Mouse (Mus musculus): ENCODE results near the gene Ppp1r32. TPM values are rescaled to one million over a fixed set of nuclear protein-coding genes. Genes with fewer than 3 reads are reported as not detected.
A peak's percentile ranks its signal among the peaks of the same experiment; 100 is the strongest.

Ppp1r32 gene
- polyA plus RNA-seq, 1 experiment from 2014 or later = 0.32 TPM

DNA sequence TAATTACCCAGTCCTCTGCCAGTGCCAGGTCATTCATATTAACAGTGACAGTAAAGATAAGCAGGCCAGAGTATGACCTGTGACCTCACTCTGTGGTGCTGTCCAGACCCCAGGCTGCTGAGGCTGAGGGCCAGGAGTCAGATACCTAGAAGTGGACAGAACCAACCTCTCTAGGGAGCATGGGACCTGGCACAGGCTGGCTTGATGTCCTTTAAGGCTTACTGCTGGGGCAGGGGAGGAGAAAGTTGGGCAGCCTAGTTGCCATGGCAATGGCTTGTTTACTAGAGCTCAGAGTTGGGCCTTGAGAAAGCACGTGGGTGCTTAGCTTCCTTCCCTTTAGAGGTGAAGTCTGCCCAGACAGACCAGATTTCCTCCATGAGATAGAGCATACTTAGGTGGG, 46.0 kb downstream of the Ppp1r32 start:
- Histone ChIP-seq H3K9ac (replicated peaks; ENCODE audit: low read length) (no peak overlapping the region), H3K4me2 (ENCODE audit: low read depth, low read length) (no peak overlapping the region), H3K36me3 (replicated peaks; ENCODE audit: control insufficient read depth, insufficient read depth, low read depth, low read length) (no peaks in the 10 kb centered on the region), H3K27ac (replicated peaks; ENCODE audit: low read depth, low read length) (no peak overlapping the region), H3K27me3 (ENCODE audit: control insufficient read depth, insufficient read depth, low read length) (no peaks in the 10 kb centered on the region; the same call in 1 of the 2 replicates), H3K4me1 (ENCODE audit: control insufficient read depth, insufficient read depth, low read length) (no peaks in the 10 kb centered on the region), H3K9me3 (replicated peaks; ENCODE audit: control insufficient read depth, low read length) (no peaks in the 10 kb centered on the region), H3K4me3 (ENCODE audit: low read depth, low read length) (no peak overlapping the region)
- ATAC-seq (replicated peaks; ENCODE audit: insufficient number of reproducible peaks, low FRiP score, low TSS enrichment, low read depth) = no peak
- DNase-seq (ENCODE audit: low spot score) = no peak
- 33% methylated on average over 1 of the region's 1 CpGs for WGBS

GRCm38 (mm10) chr19:10435908-10436307, 46.8 kb downstream of the Ppp1r32 start:
- no peaks in the 10 kb centered on the region; the same call in 1 of the 2 replicates for H3K27me3 ChIP-seq (ENCODE audit: control insufficient read depth, insufficient read depth, low read length)
- no peaks in the 10 kb centered on the region for H3K9me3 ChIP-seq (replicated peaks; ENCODE audit: control insufficient read depth, low read length)
- no peak overlapping the region for H3K9ac ChIP-seq (replicated peaks; ENCODE audit: low read length)
- H3K27ac ChIP-seq (replicated peaks; ENCODE audit: low read depth, low read length) = no peak overlapping the region
- no peaks in the 10 kb centered on the region for H3K36me3 ChIP-seq (replicated peaks; ENCODE audit: control insufficient read depth, insufficient read depth, low read depth, low read length)
- WGBS = 32% methylated on average over 3 of the region's 3 CpGs
- ATAC-seq (replicated peaks; ENCODE audit: insufficient number of reproducible peaks, low FRiP score, low TSS enrichment, low read depth) (no peak), DNase-seq (ENCODE audit: low spot score) (peak; percentile 75)
- H3K4me2 ChIP-seq (ENCODE audit: low read depth, low read length) = no peak overlapping the region
- no peaks in the 10 kb centered on the region for H3K4me1 ChIP-seq (ENCODE audit: control insufficient read depth, insufficient read depth, low read length)
- H3K4me3 ChIP-seq (ENCODE audit: low read depth, low read length) = no peak overlapping the region

DNA sequence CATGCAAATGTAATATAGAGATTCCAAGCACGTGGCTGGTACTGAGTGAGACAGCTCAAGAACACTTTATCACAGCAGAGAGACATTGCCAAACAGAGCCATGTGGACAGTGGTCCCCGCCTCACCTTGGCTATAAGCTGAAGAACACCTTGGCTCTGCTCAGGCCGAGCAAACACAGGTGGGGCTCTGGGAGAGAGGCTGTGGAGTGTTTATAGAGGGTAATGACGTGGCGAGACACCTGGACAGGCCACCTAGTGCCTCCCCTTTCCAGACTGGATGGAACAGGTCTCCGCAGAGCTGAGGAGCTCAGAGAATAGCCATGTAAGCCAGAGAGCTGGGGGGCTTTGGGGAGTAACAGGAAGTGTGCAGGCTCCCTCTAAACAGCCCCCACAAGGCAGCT, 47.8 kb downstream of the Ppp1r32 start:
- no peak overlapping the region for H3K27ac ChIP-seq (replicated peaks; ENCODE audit: low read depth, low read length)
- H3K36me3 ChIP-seq (replicated peaks; ENCODE audit: control insufficient read depth, insufficient read depth, low read depth, low read length) = no peaks in the 10 kb centered on the region
- H3K4me1 ChIP-seq (ENCODE audit: control insufficient read depth, insufficient read depth, low read length) = no peaks in the 10 kb centered on the region
- 74% methylated on average over 6 of the region's 6 CpGs for WGBS
- H3K9ac ChIP-seq (replicated peaks; ENCODE audit: low read length) = no peak overlapping the region
- no peak for DNase-seq (ENCODE audit: low spot score)
- no peak for ATAC-seq (replicated peaks; ENCODE audit: insufficient number of reproducible peaks, low FRiP score, low TSS enrichment, low read depth)
- H3K4me3 ChIP-seq (ENCODE audit: low read depth, low read length) = no peak overlapping the region
- no peaks in the 10 kb centered on the region; the same call in 1 of the 2 replicates for H3K27me3 ChIP-seq (ENCODE audit: control insufficient read depth, insufficient read depth, low read length)
- H3K4me2 ChIP-seq (ENCODE audit: low read depth, low read length) = no peak overlapping the region
- no peaks in the 10 kb centered on the region for H3K9me3 ChIP-seq (replicated peaks; ENCODE audit: control insufficient read depth, low read length)

DNA sequence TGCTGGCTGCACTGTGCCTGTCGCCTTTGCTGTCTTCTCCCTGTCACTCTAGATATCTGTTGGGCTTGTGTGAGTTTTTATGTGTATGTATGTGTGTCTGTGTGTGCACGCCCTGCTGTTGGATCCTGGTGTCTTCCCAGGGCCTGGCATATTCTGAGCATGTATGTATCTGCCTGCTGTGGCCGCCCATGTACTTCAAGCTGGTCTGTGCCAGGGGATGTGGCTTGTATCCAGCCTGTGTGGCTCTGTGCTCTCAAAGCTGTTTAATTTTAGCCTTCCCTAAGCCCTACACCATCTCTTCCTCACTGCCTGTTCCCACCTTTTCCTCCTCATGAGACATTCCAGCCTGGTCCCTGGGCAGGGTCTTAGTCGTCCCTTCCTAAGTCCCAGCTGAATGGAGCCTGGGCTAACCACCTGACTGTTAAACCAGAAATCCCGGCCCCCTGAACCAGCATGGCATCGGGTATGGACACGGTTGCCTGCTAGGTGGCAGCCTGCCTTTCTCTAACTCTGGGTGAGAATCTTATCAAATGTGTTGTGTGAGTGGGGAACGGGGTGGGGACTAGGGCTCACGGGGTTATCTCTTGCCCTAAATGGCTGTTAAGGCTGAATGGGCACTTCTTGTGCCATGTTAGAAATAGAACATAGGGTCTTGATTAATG, 48.7 kb downstream of the Ppp1r32 start:
- Histone ChIP-seq H3K9me3 (replicated peaks; ENCODE audit: control insufficient read depth, low read length) (no peaks in the 10 kb centered on the region), H3K4me3 (ENCODE audit: low read depth, low read length) (no peak overlapping the region), H3K4me1 (ENCODE audit: control insufficient read depth, insufficient read depth, low read length) (no peaks in the 10 kb centered on the region), H3K27ac (replicated peaks; ENCODE audit: low read depth, low read length) (no peak overlapping the region), H3K27me3 (ENCODE audit: control insufficient read depth, insufficient read depth, low read length) (no peaks in the 10 kb centered on the region; the same call in 1 of the 2 replicates), H3K9ac (replicated peaks; ENCODE audit: low read length) (no peak overlapping the region), H3K4me2 (ENCODE audit: low read depth, low read length) (no peak overlapping the region), H3K36me3 (replicated peaks; ENCODE audit: control insufficient read depth, insufficient read depth, low read depth, low read length) (no peaks in the 10 kb centered on the region)
- 69% methylated on average over 9 of the region's 9 CpGs for WGBS
- no peak for DNase-seq (ENCODE audit: low spot score)
- ATAC-seq (replicated peaks; ENCODE audit: insufficient number of reproducible peaks, low FRiP score, low TSS enrichment, low read depth) = no peak

DNA sequence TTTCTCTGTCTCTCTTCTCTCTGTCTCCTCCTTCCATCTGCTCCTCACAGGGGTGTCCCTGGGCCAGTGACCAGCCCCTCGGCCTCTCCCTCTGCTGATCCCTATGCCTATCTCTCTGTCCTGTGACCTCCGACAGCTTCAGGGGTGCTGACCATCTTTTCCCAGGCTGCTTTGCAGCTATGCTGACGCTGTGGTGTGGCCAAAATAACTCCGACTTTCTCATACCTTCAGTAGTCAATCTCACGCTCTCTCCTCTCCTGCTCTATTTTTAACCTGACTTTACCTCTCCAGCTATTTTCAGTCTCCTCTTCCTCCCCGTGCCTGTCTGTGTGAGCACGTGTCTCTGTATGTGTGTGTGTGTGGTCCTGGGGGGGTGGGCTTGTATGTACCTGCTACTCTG, 49.5 kb downstream of the Ppp1r32 start:
- Histone ChIP-seq H3K4me1 (ENCODE audit: control insufficient read depth, insufficient read depth, low read length) (no peaks in the 10 kb centered on the region), H3K9ac (replicated peaks; ENCODE audit: low read length) (no peak overlapping the region), H3K4me2 (ENCODE audit: low read depth, low read length) (no peak overlapping the region), H3K27ac (replicated peaks; ENCODE audit: low read depth, low read length) (no peak overlapping the region), H3K27me3 (ENCODE audit: control insufficient read depth, insufficient read depth, low read length) (no peaks in the 10 kb centered on the region; the same call in 1 of the 2 replicates), H3K36me3 (replicated peaks; ENCODE audit: control insufficient read depth, insufficient read depth, low read depth, low read length) (no peaks in the 10 kb centered on the region), H3K4me3 (ENCODE audit: low read depth, low read length) (no peak overlapping the region), H3K9me3 (replicated peaks; ENCODE audit: control insufficient read depth, low read length) (no peaks in the 10 kb centered on the region)
- no peak for DNase-seq (ENCODE audit: low spot score)
- WGBS = 81% methylated on average over 7 of the region's 7 CpGs
- no peak for ATAC-seq (replicated peaks; ENCODE audit: insufficient number of reproducible peaks, low FRiP score, low TSS enrichment, low read depth)

GRCm38 (mm10) chr19:10431841-10432240, 50.9 kb downstream of the Ppp1r32 start:
- Histone ChIP-seq H3K4me2 (ENCODE audit: low read depth, low read length) (no peak overlapping the region), H3K27ac (replicated peaks; ENCODE audit: low read depth, low read length) (no peak overlapping the region), H3K27me3 (ENCODE audit: control insufficient read depth, insufficient read depth, low read length) (no peaks in the 10 kb centered on the region; the same call in 1 of the 2 replicates), H3K4me3 (ENCODE audit: low read depth, low read length) (no peak overlapping the region), H3K9me3 (replicated peaks; ENCODE audit: control insufficient read depth, low read length) (no peaks in the 10 kb centered on the region), H3K4me1 (ENCODE audit: control insufficient read depth, insufficient read depth, low read length) (no peaks in the 10 kb centered on the region), H3K9ac (replicated peaks; ENCODE audit: low read length) (no peak overlapping the region), H3K36me3 (replicated peaks; ENCODE audit: control insufficient read depth, insufficient read depth, low read depth, low read length) (no peaks in the 10 kb centered on the region)
- DNase-seq (ENCODE audit: low spot score) = no peak
- no peak for ATAC-seq (replicated peaks; ENCODE audit: insufficient number of reproducible peaks, low FRiP score, low TSS enrichment, low read depth)
- WGBS = 53% methylated on average over 4 of the region's 4 CpGs

DNA sequence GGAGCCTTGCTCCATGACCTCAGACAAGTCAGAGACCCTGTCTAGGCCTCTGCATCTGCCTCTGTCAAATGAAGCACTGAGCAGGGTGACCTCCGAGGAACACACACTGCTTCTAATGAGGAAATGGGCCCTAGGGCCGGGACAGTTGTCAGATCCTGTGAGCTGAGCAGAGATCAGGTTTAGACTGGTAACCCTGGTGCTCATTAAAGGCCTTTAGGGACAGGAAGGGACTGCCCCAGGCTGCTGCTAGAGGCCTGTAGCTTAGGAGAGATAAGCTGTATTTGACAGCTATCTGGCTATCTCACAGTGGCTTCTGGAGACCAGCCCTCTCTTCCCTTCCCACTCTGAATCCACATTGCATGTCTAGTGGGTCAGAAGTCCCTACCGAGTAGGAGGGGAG, 51.3 kb downstream of the Ppp1r32 start:
- no peaks in the 10 kb centered on the region; the same call in 1 of the 2 replicates for H3K4me1 ChIP-seq (ENCODE audit: control insufficient read depth, insufficient read depth, low read length)
- no peaks in the 10 kb centered on the region for H3K36me3 ChIP-seq (replicated peaks; ENCODE audit: control insufficient read depth, insufficient read depth, low read depth, low read length)
- WGBS = 34% methylated on average over 3 of the region's 3 CpGs
- no peak overlapping the region for H3K9ac ChIP-seq (replicated peaks; ENCODE audit: low read length)
- no peak overlapping the region for H3K4me3 ChIP-seq (ENCODE audit: low read depth, low read length)
- no peak for ATAC-seq (replicated peaks; ENCODE audit: insufficient number of reproducible peaks, low FRiP score, low TSS enrichment, low read depth)
- no peaks in the 10 kb centered on the region; the same call in 1 of the 2 replicates for H3K27me3 ChIP-seq (ENCODE audit: control insufficient read depth, insufficient read depth, low read length)
- H3K27ac ChIP-seq (replicated peaks; ENCODE audit: low read depth, low read length) = no peak overlapping the region
- H3K9me3 ChIP-seq (replicated peaks; ENCODE audit: control insufficient read depth, low read length) = no peaks in the 10 kb centered on the region
- no peak for DNase-seq (ENCODE audit: low spot score)
- H3K4me2 ChIP-seq (ENCODE audit: low read depth, low read length) = no peak overlapping the region

- ATAC-seq (replicated peaks; ENCODE audit: insufficient number of reproducible peaks, low FRiP score, low TSS enrichment, low read depth) (no peak), DNase-seq (ENCODE audit: low spot score) (no peak)
- Histone ChIP-seq H3K27me3 (ENCODE audit: control insufficient read depth, insufficient read depth, low read length) (no peaks in the 10 kb centered on the region), H3K4me1 (ENCODE audit: control insufficient read depth, insufficient read depth, low read length) (peaks cover 5% of the 10 kb centered on the region; the same call in 1 of the 2 replicates), H3K36me3 (replicated peaks; ENCODE audit: control insufficient read depth, insufficient read depth, low read depth, low read length) (no peaks in the 10 kb centered on the region), H3K9me3 (replicated peaks; ENCODE audit: control insufficient read depth, low read length) (no peaks in the 10 kb centered on the region), H3K4me2 (ENCODE audit: low read depth, low read length) (no peak overlapping the region), H3K4me3 (ENCODE audit: low read depth, low read length) (no peak overlapping the region), H3K9ac (replicated peaks; ENCODE audit: low read length) (no peak overlapping the region), H3K27ac (replicated peaks; ENCODE audit: low read depth, low read length) (no peak overlapping the region)
- 91% methylated on average over 8 of the region's 8 CpGs for WGBS
Observed at GRCm38 (mm10) chr19:10429371-10429770, 53.4 kb downstream of the Ppp1r32 start.
